Mouse (Mus musculus) embryonic facial prominence, embryonic 11.5 days (tissue): ENCODE measurements at regions not wholly inside any gene's neighbourhood (a gene's known extent, or its start where the extent isn't known, plus 50 kb on each side); places are given as distances from the start of the nearest gene placed in this dataset.

Source experiments
- ATAC-seq: fragments of 200-750 bp; cut with Nextera tagmentation; replicated peaks from 2 replicates; pipeline ENCODE4 v1.8.0; 2017; ENCODE audit warnings: low read depth; ENCODE audit not compliant: insufficient number of reproducible peaks, low FRiP score, low TSS enrichment
- DNase-seq: peaks from one replicate; pipeline ENCODE4 v3.0.0-alpha.2; 2015; ENCODE audit warnings: low spot score
- H3K27ac ChIP-seq: fragments of 300-500 bp; sonication (generic); replicated peaks from 2 replicates; pipeline ENCODE4 v1.5.1; 2014; ENCODE audit warnings: mild to moderate bottlenecking, low read depth, low read length, control low read depth
- H3K27me3 ChIP-seq: fragments of 300-500 bp; sonication (generic); 2 replicates; pipeline ENCODE4 v1.6.1; 2014; ENCODE audit warnings: mild to moderate bottlenecking, low read length, moderate library complexity, mixed read lengths; ENCODE audit not compliant: control insufficient read depth, insufficient read depth
- H3K36me3 ChIP-seq: fragments of 300-500 bp; sonication (generic); replicated peaks from 2 replicates; pipeline ENCODE4 v1.6.1; 2014; ENCODE audit warnings: low read depth, mild to moderate bottlenecking, low read length, moderate library complexity, mixed read lengths; ENCODE audit not compliant: control insufficient read depth, insufficient read depth
- H3K4me1 ChIP-seq: fragments of 300-500 bp; sonication (generic); 2 replicates; pipeline ENCODE4 v1.6.1; 2014; ENCODE audit warnings: low read length, mixed read lengths; ENCODE audit not compliant: control insufficient read depth, insufficient read depth
- H3K4me2 ChIP-seq: fragments of 300-500 bp; sonication (generic); 2 replicates; pipeline ENCODE4 v1.6.1; 2014; ENCODE audit warnings: low read depth, mild to moderate bottlenecking, control low read depth, low read length, moderate library complexity
- H3K4me3 ChIP-seq: fragments of 300-500 bp; sonication (generic); 2 replicates; pipeline ENCODE4 v1.5.1; 2014; ENCODE audit warnings: low read depth, low read length, control low read depth
- H3K9ac ChIP-seq: fragments of 300-500 bp; sonication (generic); replicated peaks from 2 replicates; pipeline ENCODE4 v1.6.1; 2014; ENCODE audit warnings: mild to moderate bottlenecking, control low read depth, low read length
- H3K9me3 ChIP-seq: fragments of 300-500 bp; sonication (generic); replicated peaks from 2 replicates; pipeline ENCODE4 v1.6.1; 2016; ENCODE audit warnings: mild to moderate bottlenecking, low read length, inconsistent platforms, mixed read lengths; ENCODE audit not compliant: control insufficient read depth
- WGBS: fragments of 180-500 bp; shearing (Covaris S2); extraction: QIAGEN DNeasy Blood & Tissue Kit; methylation state at CpG from one replicate; pipeline ENCODE4 v1.1.7; 2014; 5-methylcytosine and 5-hydroxymethylcytosine counted together

- peaks cover 3% of the 10 kb centered on the region; the same call in 1 of the 2 replicates for H3K4me1 ChIP-seq
- H3K9ac ChIP-seq: no peak overlapping the region
- H3K9me3 ChIP-seq: no peaks in the 10 kb centered on the region
- no peaks in the 10 kb centered on the region for H3K27me3 ChIP-seq
- WGBS: 60% methylated on average over 7 of the region's 7 CpGs
- H3K4me2 ChIP-seq: no peak overlapping the region
- H3K36me3 ChIP-seq: no peaks in the 10 kb centered on the region
- DNase-seq (no peak), ATAC-seq (no peak)
- H3K27ac ChIP-seq: no peak overlapping the region
- no peak overlapping the region for H3K4me3 ChIP-seq
These were observed 156.5 kb upstream of the Krr1 start for GRCm38 (mm10) chr10:111815821-111816599.

DNA sequence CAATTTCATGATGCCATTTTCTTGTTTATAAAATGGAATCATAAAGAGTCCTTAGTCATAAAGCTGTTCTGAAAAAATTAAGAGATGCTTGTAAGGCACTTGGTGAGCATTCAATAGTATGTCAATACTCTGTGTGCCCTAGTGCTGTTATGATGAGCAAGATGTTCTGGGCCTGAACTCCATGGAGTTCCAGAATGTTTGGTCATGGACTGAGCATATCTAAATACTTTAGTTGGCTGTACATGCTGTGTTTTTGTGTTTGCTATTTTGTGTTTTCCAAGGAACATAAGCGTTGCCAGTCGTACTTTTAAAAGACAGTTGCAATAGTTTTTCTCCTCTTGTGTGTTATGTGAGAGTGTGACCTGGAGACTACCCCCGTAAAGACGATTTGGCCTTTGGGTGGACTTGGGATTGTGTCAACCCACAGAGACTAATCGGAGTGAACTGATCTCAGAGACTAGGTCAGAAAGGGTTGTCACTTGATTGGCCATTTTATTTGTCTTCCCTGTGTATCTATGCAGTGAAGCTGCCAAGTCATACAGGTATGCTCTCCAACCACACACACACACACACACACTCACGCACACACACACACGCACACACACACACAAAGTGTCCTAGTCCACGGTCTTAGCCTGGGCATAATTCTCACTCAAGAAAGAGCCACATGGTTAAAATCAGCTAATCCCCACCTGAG is 152.6 kb upstream of the Krr1 start:
- H3K27ac ChIP-seq: no peak overlapping the region
- WGBS: 94% methylated on average over 8 of the region's 8 CpGs
- H3K27me3 ChIP-seq: no peaks in the 10 kb centered on the region
- no peaks in the 10 kb centered on the region for H3K9me3 ChIP-seq
- no peaks in the 10 kb centered on the region for H3K36me3 ChIP-seq
- no peak overlapping the region for H3K4me2 ChIP-seq
- ATAC-seq (no peak), DNase-seq (no peak)
- peaks cover 3% of the 10 kb centered on the region; the same call in 1 of the 2 replicates for H3K4me1 ChIP-seq
- H3K4me3 ChIP-seq: no peak overlapping the region
- no peak overlapping the region for H3K9ac ChIP-seq

GRCm38 (mm10) chr10:111824820-111825219 is 147.6 kb upstream of the Krr1 start:
- 83% methylated on average over 4 of the region's 4 CpGs for WGBS
- Histone ChIP-seq H3K27me3 (no peaks in the 10 kb centered on the region), H3K4me1 (no peaks in the 10 kb centered on the region), H3K9ac (no peak overlapping the region), H3K9me3 (no peaks in the 10 kb centered on the region), H3K27ac (no peak overlapping the region), H3K36me3 (no peaks in the 10 kb centered on the region), H3K4me3 (no peak overlapping the region), H3K4me2 (no peak overlapping the region)
- no peak for ATAC-seq
- no peak for DNase-seq

GRCm38 (mm10) chr10:111826033-111826754 is 146.3 kb upstream of the Krr1 start:
- H3K9me3 ChIP-seq: no peaks in the 10 kb centered on the region
- H3K36me3 ChIP-seq: no peaks in the 10 kb centered on the region
- WGBS: 36% methylated on average over 4 of the region's 4 CpGs
- DNase-seq (peak; percentile 57), ATAC-seq (no peak)
- no peaks in the 10 kb centered on the region for H3K4me1 ChIP-seq
- no peak overlapping the region for H3K27ac ChIP-seq
- no peaks in the 10 kb centered on the region for H3K27me3 ChIP-seq
- no peak overlapping the region for H3K4me2 ChIP-seq
- no peak overlapping the region for H3K9ac ChIP-seq
- H3K4me3 ChIP-seq: no peak overlapping the region

GRCm38 (mm10) chr10:111827246-111827645 is 145.2 kb upstream of the Krr1 start:
- no peak overlapping the region for H3K4me3 ChIP-seq
- no peak overlapping the region for H3K4me2 ChIP-seq
- DNase-seq (no peak), ATAC-seq (no peak)
- no peak overlapping the region for H3K27ac ChIP-seq
- no peaks in the 10 kb centered on the region for H3K4me1 ChIP-seq
- 51% methylated on average over 3 of the region's 3 CpGs for WGBS
- H3K9ac ChIP-seq: no peak overlapping the region
- H3K27me3 ChIP-seq: no peaks in the 10 kb centered on the region
- H3K9me3 ChIP-seq: no peaks in the 10 kb centered on the region
- no peaks in the 10 kb centered on the region for H3K36me3 ChIP-seq

- no peak overlapping the region for H3K27ac ChIP-seq
- H3K4me2 ChIP-seq: no peak overlapping the region
- no peak for DNase-seq
- H3K4me3 ChIP-seq: no peak overlapping the region
- H3K27me3 ChIP-seq: no peaks in the 10 kb centered on the region
- no peaks in the 10 kb centered on the region for H3K36me3 ChIP-seq
- no peak overlapping the region for H3K9ac ChIP-seq
- H3K9me3 ChIP-seq: no peaks in the 10 kb centered on the region
- no peak for ATAC-seq
- WGBS: 80% methylated on average over 4 of the region's 4 CpGs
- H3K4me1 ChIP-seq: no peaks in the 10 kb centered on the region
These were observed 144.5 kb upstream of the Krr1 start for GRCm38 (mm10) chr10:111827930-111828329.

DNA sequence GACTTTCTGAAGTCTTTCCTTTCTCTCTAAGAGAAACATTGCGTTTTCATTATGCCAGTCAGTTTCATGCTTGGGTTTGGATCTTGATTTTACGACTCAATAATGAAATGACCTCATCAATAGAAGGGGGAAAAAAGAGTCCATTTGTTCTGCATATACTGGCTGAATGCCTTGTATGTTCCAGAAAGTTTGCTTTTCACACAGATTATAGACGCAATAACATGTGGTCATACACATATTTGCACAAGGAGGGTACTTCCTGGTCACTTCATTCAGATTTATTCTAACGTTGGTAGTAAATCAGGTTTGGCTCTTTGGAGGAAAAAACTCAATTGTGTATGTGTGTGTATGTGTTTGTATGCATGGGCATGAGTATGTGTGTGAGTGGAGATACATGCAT is 143.9 kb upstream of the Krr1 start:
- 90% methylated on average over 4 of the region's 4 CpGs for WGBS
- no peak overlapping the region for H3K4me3 ChIP-seq
- ATAC-seq (no peak), DNase-seq (no peak)
- H3K4me1 ChIP-seq: no peaks in the 10 kb centered on the region
- H3K9ac ChIP-seq: no peak overlapping the region
- H3K4me2 ChIP-seq: no peak overlapping the region
- H3K36me3 ChIP-seq: no peaks in the 10 kb centered on the region
- H3K9me3 ChIP-seq: no peaks in the 10 kb centered on the region
- no peaks in the 10 kb centered on the region for H3K27me3 ChIP-seq
- no peak overlapping the region for H3K27ac ChIP-seq

DNA sequence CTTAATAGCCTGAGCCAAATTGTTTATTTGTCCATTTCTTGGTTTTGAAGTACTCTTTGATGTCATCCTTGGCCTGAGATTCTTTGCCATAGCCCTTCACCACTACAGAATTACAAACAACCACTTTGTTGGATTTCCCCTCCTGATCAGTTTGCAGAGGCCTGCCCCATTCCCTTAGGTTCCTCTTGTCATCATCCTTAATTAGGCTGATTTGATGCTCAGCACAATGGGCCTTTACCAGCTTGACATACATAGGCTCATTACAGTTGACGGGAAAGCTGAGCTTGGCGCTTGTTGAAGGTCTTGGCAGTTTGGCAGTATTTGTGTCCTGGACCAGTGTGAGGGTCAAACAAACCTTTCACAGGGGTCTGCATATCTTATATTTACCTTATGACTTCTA is 143.2 kb upstream of the Krr1 start:
- Histone ChIP-seq H3K4me2 (no peak overlapping the region), H3K27me3 (no peaks in the 10 kb centered on the region), H3K9ac (no peak overlapping the region), H3K27ac (no peak overlapping the region), H3K9me3 (no peaks in the 10 kb centered on the region), H3K4me3 (no peak overlapping the region), H3K36me3 (no peaks in the 10 kb centered on the region), H3K4me1 (no peaks in the 10 kb centered on the region)
- ATAC-seq: no peak
- 64% methylated on average over 2 of the region's 2 CpGs for WGBS
- DNase-seq: no peak
